Mouse (Mus musculus): ENCODE data around the gene Gm49368. TPM values are rescaled to one million over a fixed set of nuclear protein-coding genes. Genes with fewer than 3 reads are reported as not detected.
"Not testable (repeated sequence)": the region's sequence is repeated elsewhere in the genome, so short reads cannot be mapped to it uniquely, and the experiment has no call there.

Gene Gm49368
- polyA plus RNA-seq, 1 experiment from 2014 or later: not detected

DNA sequence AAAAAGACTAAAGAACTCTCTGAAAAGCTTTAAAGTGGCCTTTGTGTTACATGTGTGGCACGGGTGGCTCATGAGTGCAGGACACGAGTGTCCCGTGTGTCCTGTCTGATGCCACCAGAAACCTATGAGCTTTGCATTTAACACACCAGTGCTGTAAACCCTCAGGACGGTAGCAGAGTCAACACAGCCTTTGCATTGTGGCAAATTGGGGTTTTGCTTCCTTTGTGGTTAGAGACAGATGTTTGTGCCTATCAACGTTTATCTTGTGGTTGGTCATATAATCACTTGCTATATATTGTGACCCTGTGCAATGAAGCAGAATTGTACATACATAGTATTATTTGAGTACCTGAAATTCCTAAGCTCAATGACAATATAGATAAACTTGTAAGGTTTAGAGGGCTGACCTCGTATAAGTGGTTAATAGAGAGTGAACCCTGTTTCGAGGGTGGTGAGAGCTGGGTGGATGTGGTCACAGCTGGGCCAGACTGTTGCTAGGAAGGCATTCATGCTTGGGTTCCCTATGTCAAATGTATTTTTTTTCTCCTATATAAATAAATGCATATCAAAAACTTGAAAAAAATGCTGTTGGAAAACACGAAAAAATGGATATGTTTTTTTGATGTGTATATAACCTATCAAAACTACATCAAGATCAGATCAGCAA is 96.3 kb downstream of the Gm49368 start:
- 71% methylated on average over 8 of the region's 8 CpGs for WGBS
- H3K4me2 ChIP-seq (replicated peaks; ENCODE audit: low read depth, low read length); H3K36me3 ChIP-seq (ENCODE audit: control insufficient read depth, insufficient read depth, low read length); ATAC-seq (ENCODE audit: insufficient number of reproducible peaks, insufficient read depth, low FRiP score, low read depth); H3K27ac ChIP-seq (ENCODE audit: low read length); H3K27me3 ChIP-seq (ENCODE audit: control insufficient read depth, insufficient read depth, low read length); H3K4me3 ChIP-seq (ENCODE audit: low read depth, low read length); H3K4me1 ChIP-seq (ENCODE audit: control insufficient read depth, insufficient read depth, low read length); H3K9ac ChIP-seq (replicated peaks; ENCODE audit: low read depth, low read length); H3K9me3 ChIP-seq (ENCODE audit: control insufficient read depth, low read depth, low read length): not testable (repeated sequence)

GRCm38 (mm10) chr7:128164001-128164400 is 101.5 kb downstream of the Gm49368 start:
- H3K9me3 ChIP-seq (ENCODE audit: control insufficient read depth, low read depth, low read length): no peaks in the 10 kb centered on the region
- ATAC-seq (ENCODE audit: insufficient number of reproducible peaks, insufficient read depth, low FRiP score, low read depth): no peak
- H3K4me2 ChIP-seq (replicated peaks; ENCODE audit: low read depth, low read length): no peak overlapping the region
- no peak overlapping the region for H3K9ac ChIP-seq (replicated peaks; ENCODE audit: low read depth, low read length)
- H3K36me3 ChIP-seq (ENCODE audit: control insufficient read depth, insufficient read depth, low read length): no peaks in the 10 kb centered on the region
- no peak overlapping the region for H3K4me3 ChIP-seq (ENCODE audit: low read depth, low read length)
- H3K27me3 ChIP-seq (ENCODE audit: control insufficient read depth, insufficient read depth, low read length): no peaks in the 10 kb centered on the region
- WGBS: 92% methylated on average over 4 of the region's 4 CpGs
- no peak overlapping the region for H3K27ac ChIP-seq (ENCODE audit: low read length)
- H3K4me1 ChIP-seq (ENCODE audit: control insufficient read depth, insufficient read depth, low read length): no peaks in the 10 kb centered on the region

GRCm38 (mm10) chr7:128166391-128166790 is 103.9 kb downstream of the Gm49368 start:
- Histone ChIP-seq H3K9me3 (ENCODE audit: control insufficient read depth, low read depth, low read length) (no peaks in the 10 kb centered on the region), H3K4me1 (ENCODE audit: control insufficient read depth, insufficient read depth, low read length) (no peaks in the 10 kb centered on the region), H3K36me3 (ENCODE audit: control insufficient read depth, insufficient read depth, low read length) (no peaks in the 10 kb centered on the region), H3K9ac (replicated peaks; ENCODE audit: low read depth, low read length) (no peak overlapping the region), H3K27me3 (ENCODE audit: control insufficient read depth, insufficient read depth, low read length) (no peaks in the 10 kb centered on the region), H3K4me2 (replicated peaks; ENCODE audit: low read depth, low read length) (no peak overlapping the region), H3K27ac (ENCODE audit: low read length) (no peak overlapping the region), H3K4me3 (ENCODE audit: low read depth, low read length) (no peak overlapping the region)
- no peak for ATAC-seq (ENCODE audit: insufficient number of reproducible peaks, insufficient read depth, low FRiP score, low read depth)
- 68% methylated on average over 7 of the region's 7 CpGs for WGBS

DNA sequence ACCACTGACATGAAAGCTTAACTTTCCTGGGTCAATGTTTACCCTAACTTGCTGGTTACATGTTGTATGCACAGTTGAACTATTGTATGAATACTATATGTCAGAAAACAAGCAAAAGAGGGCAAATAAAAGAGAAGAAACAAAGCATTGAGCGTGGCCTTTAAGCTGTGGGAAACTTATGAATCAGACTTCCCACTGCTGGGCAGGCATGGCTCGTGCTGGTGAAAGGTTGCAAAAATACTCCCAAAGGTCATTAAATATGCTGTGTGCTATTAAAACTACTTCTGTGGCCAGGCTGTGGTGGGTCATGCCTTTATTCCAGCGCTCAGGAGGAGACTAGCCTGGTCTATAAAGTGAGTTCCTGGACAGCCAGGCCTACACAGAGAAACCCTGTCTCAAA is 107.5 kb downstream of the Gm49368 start:
- no peak overlapping the region for H3K9ac ChIP-seq (replicated peaks; ENCODE audit: low read depth, low read length)
- no peaks in the 10 kb centered on the region for H3K9me3 ChIP-seq (ENCODE audit: control insufficient read depth, low read depth, low read length)
- H3K27ac ChIP-seq (ENCODE audit: low read length): no peak overlapping the region
- no peak overlapping the region for H3K4me3 ChIP-seq (ENCODE audit: low read depth, low read length)
- no peaks in the 10 kb centered on the region for H3K27me3 ChIP-seq (ENCODE audit: control insufficient read depth, insufficient read depth, low read length)
- WGBS: 70% methylated on average over 3 of the region's 3 CpGs
- ATAC-seq (ENCODE audit: insufficient number of reproducible peaks, insufficient read depth, low FRiP score, low read depth): no peak
- H3K36me3 ChIP-seq (ENCODE audit: control insufficient read depth, insufficient read depth, low read length): no peaks in the 10 kb centered on the region
- no peaks in the 10 kb centered on the region for H3K4me1 ChIP-seq (ENCODE audit: control insufficient read depth, insufficient read depth, low read length)
- no peak overlapping the region for H3K4me2 ChIP-seq (replicated peaks; ENCODE audit: low read depth, low read length)

Other genes with a start within 250 kb of the Gm49368 start
- 29.1 and 29.7 TPM in 2 replicates for gene Stx4a, start 238.4 kb upstream of the Gm49368 start, polyA plus RNA-seq (2014; fragmentation: Nextera tagmentation; extraction: Ambion mirVana)
- 5.3 and 6.3 TPM in 2 replicates for gene Stx1b, start 238.1 kb upstream of the Gm49368 start, polyA plus RNA-seq (2014; fragmentation: Nextera tagmentation; extraction: Ambion mirVana)
- gene Zfp646, start 186.5 kb upstream of the Gm49368 start, polyA plus RNA-seq (2014; fragmentation: Nextera tagmentation; extraction: Ambion mirVana): 17.1 and 18.9 TPM in 2 replicates
- gene Zfp668, start 185.9 kb upstream of the Gm49368 start, polyA plus RNA-seq (2014; fragmentation: Nextera tagmentation; extraction: Ambion mirVana): 13.7 and 18.0 TPM in 2 replicates
- gene Prss53, start 171.7 kb upstream of the Gm49368 start, polyA plus RNA-seq (2014; fragmentation: Nextera tagmentation; extraction: Ambion mirVana): 0.95 and 1.4 TPM in 2 replicates
- gene Gm21974, start 167.2 kb upstream of the Gm49368 start, polyA plus RNA-seq (2014; fragmentation: Nextera tagmentation; extraction: Ambion mirVana): not detected in 2 replicates
- gene Vkorc1, start 167.1 kb upstream of the Gm49368 start, polyA plus RNA-seq (2014; fragmentation: Nextera tagmentation; extraction: Ambion mirVana): 158 and 184 TPM in 2 replicates
- gene Bckdk, start 158.6 kb upstream of the Gm49368 start, polyA plus RNA-seq (2014; fragmentation: Nextera tagmentation; extraction: Ambion mirVana): 152 TPM in 2 replicates
- gene Kat8, start 150.2 kb upstream of the Gm49368 start, polyA plus RNA-seq (2014; fragmentation: Nextera tagmentation; extraction: Ambion mirVana): 40.3 and 43.0 TPM in 2 replicates
- 48.2 and 55.5 TPM in 2 replicates for gene Prss8, start 132.6 kb upstream of the Gm49368 start, polyA plus RNA-seq (2014; fragmentation: Nextera tagmentation; extraction: Ambion mirVana)
- 8.2 and 8.5 TPM in 2 replicates for gene Prss36, start 116.0 kb upstream of the Gm49368 start, polyA plus RNA-seq (2014; fragmentation: Nextera tagmentation; extraction: Ambion mirVana)
- 71.4 and 72.4 TPM in 2 replicates for gene Fus, start 95.2 kb upstream of the Gm49368 start, polyA plus RNA-seq (2014; fragmentation: Nextera tagmentation; extraction: Ambion mirVana)
- gene Pycard, start 68.8 kb upstream of the Gm49368 start, polyA plus RNA-seq (2014; fragmentation: Nextera tagmentation; extraction: Ambion mirVana): 71.4 and 74.6 TPM in 2 replicates
- gene Trim72, start 58.7 kb upstream of the Gm49368 start, polyA plus RNA-seq (2014; fragmentation: Nextera tagmentation; extraction: Ambion mirVana): 0.19 TPM in 1 of 2 replicates, not detected in the other
- 0.77 TPM in 2 replicates for gene Itgam, start within 50 bp of the Gm49368 start, polyA plus RNA-seq (2014; fragmentation: Nextera tagmentation; extraction: Ambion mirVana)
- gene Itgax, start 66.9 kb downstream of the Gm49368 start, polyA plus RNA-seq (2014; fragmentation: Nextera tagmentation; extraction: Ambion mirVana): 0.17 TPM in 1 of 2 replicates, not detected in the other
- not detected in 2 replicates for gene Itgad, start 91.7 kb downstream of the Gm49368 start, polyA plus RNA-seq (2014; fragmentation: Nextera tagmentation; extraction: Ambion mirVana)
- 0.41 TPM in 1 of 2 replicates, not detected in the other for gene Cox6a2, start 143.7 kb downstream of the Gm49368 start, polyA plus RNA-seq (2014; fragmentation: Nextera tagmentation; extraction: Ambion mirVana)
- 11.5 and 12.2 TPM in 2 replicates for gene Armc5, start 174.7 kb downstream of the Gm49368 start, polyA plus RNA-seq (2014; fragmentation: Nextera tagmentation; extraction: Ambion mirVana)
- 9.7 and 9.9 TPM in 2 replicates for gene 9130023H24Rik, start 175.3 kb downstream of the Gm49368 start, polyA plus RNA-seq (2014; fragmentation: Nextera tagmentation; extraction: Ambion mirVana)
- gene Tgfb1i1, start 184.1 kb downstream of the Gm49368 start, polyA plus RNA-seq (2014; fragmentation: Nextera tagmentation; extraction: Ambion mirVana): 203 and 205 TPM in 2 replicates
- gene Slc5a2, start 203.0 kb downstream of the Gm49368 start, polyA plus RNA-seq (2014; fragmentation: Nextera tagmentation; extraction: Ambion mirVana): 1.00 and 2.5 TPM in 2 replicates
- 36.8 and 42.8 TPM in 2 replicates for gene BC017158, start 235.5 kb downstream of the Gm49368 start, polyA plus RNA-seq (2014; fragmentation: Nextera tagmentation; extraction: Ambion mirVana)